Mouse (Mus musculus): ENCODE results near the gene Gm3317. TPM values are rescaled to one million over a fixed set of nuclear protein-coding genes. Genes with fewer than 3 reads are reported as not detected.
"Not testable (repeated sequence)": the region's sequence is repeated elsewhere in the genome, so short reads cannot be mapped to it uniquely, and the experiment has no call there.

Gm3317 gene
- not detected in 2 replicates for polyA plus RNA-seq (2014; fragmentation: Nextera tagmentation; extraction: Ambion mirVana)

GRCm38 (mm10) chr14:5164235-5164634 lies at the start of gene Gm3317:
Gene Gm3317 (plus strand): TSS chr14:5164535.
- ATAC-seq; DNase-seq (ENCODE audit: low spot score); H3K4me1 ChIP-seq (ENCODE audit: control insufficient read depth, insufficient read depth, low read length); H3K27ac ChIP-seq (ENCODE audit: low read depth, low read length); H3K9me3 ChIP-seq (replicated peaks; ENCODE audit: control insufficient read depth, low read length); H3K4me3 ChIP-seq (ENCODE audit: low read depth, low read length); H3K9ac ChIP-seq (ENCODE audit: low read length); H3K36me3 ChIP-seq (ENCODE audit: control insufficient read depth, insufficient read depth, low read length); H3K27me3 ChIP-seq (replicated peaks; ENCODE audit: control insufficient read depth, insufficient read depth, low read length); H3K4me2 ChIP-seq (ENCODE audit: low read length): not testable (repeated sequence)
- WGBS = no CpG with 5 or more reads among the region's 1 CpGs

- ATAC-seq; DNase-seq (ENCODE audit: low spot score): not testable (repeated sequence)
Observed at GRCm38 (mm10) chr14:5131219-5131618, 33.1 kb upstream of the Gm3317 start, which contains the start of gene Gm8279. Gene Gm8279 (plus strand): TSS chr14:5131519.

GRCm38 (mm10) chr14:5185493-5185892 lies 21.2 kb downstream of the Gm3317 start, which contains the start of gene Gm8271:
Gene Gm8271 (plus strand): TSS chr14:5185793.
- H3K36me3 ChIP-seq (ENCODE audit: control insufficient read depth, insufficient read depth, low read length); H3K4me1 ChIP-seq (ENCODE audit: control insufficient read depth, insufficient read depth, low read length); ATAC-seq; H3K27me3 ChIP-seq (replicated peaks; ENCODE audit: control insufficient read depth, insufficient read depth, low read length); H3K4me2 ChIP-seq (ENCODE audit: low read length); DNase-seq (ENCODE audit: low spot score); H3K9me3 ChIP-seq (replicated peaks; ENCODE audit: control insufficient read depth, low read length); H3K27ac ChIP-seq (ENCODE audit: low read depth, low read length); H3K9ac ChIP-seq (ENCODE audit: low read length); H3K4me3 ChIP-seq (ENCODE audit: low read depth, low read length): not testable (repeated sequence)
- no CpG with 5 or more reads among the region's 3 CpGs for WGBS

More at GRCm38 (mm10) chr14:5131219-5131618, 33.1 kb upstream of the Gm3317 start, which contains the start of gene Gm8279:
- 69% methylated on average over 1 of the region's 2 CpGs for WGBS
- not testable (repeated sequence) for H3K4me1 ChIP-seq (ENCODE audit: control insufficient read depth, insufficient read depth, low read length); H3K27me3 ChIP-seq (replicated peaks; ENCODE audit: control insufficient read depth, insufficient read depth, low read length); H3K9ac ChIP-seq (ENCODE audit: low read length); H3K9me3 ChIP-seq (replicated peaks; ENCODE audit: control insufficient read depth, low read length); H3K36me3 ChIP-seq (ENCODE audit: control insufficient read depth, insufficient read depth, low read length); H3K4me3 ChIP-seq (ENCODE audit: low read depth, low read length); H3K27ac ChIP-seq (ENCODE audit: low read depth, low read length); H3K4me2 ChIP-seq (ENCODE audit: low read length)

Other genes starting within 250 kb of the Gm3317 start
- not detected in 2 replicates for gene Gm8297, start 180.6 kb upstream of the Gm3317 start, polyA plus RNA-seq (2014; fragmentation: Nextera tagmentation; extraction: Ambion mirVana)
- not detected in 2 replicates for gene Gm3298, start 148.6 kb upstream of the Gm3317 start, polyA plus RNA-seq (2014; fragmentation: Nextera tagmentation; extraction: Ambion mirVana)
- not detected in 2 replicates for gene 4930555G01Rik, start 113.9 kb upstream of the Gm3317 start, polyA plus RNA-seq (2014; fragmentation: Nextera tagmentation; extraction: Ambion mirVana)
- gene Gm8281, start 93.5 kb upstream of the Gm3317 start, polyA plus RNA-seq (2014; fragmentation: Nextera tagmentation; extraction: Ambion mirVana) = 8.2 and 9.9 TPM in 2 replicates
- gene Gm8279, start 33.0 kb upstream of the Gm3317 start, polyA plus RNA-seq (2014; fragmentation: Nextera tagmentation; extraction: Ambion mirVana) = not detected in 2 replicates
- gene Gm8271, start 21.3 kb downstream of the Gm3317 start, polyA plus RNA-seq (2014; fragmentation: Nextera tagmentation; extraction: Ambion mirVana) = not detected in 2 replicates
- 0.18 TPM in 1 of 2 replicates, not detected in the other for gene Gm3526, start 96.0 kb downstream of the Gm3317 start, polyA plus RNA-seq (2014; fragmentation: Nextera tagmentation; extraction: Ambion mirVana)
- not detected in 2 replicates for gene Gm3542, start 170.4 kb downstream of the Gm3317 start, polyA plus RNA-seq (2014; fragmentation: Nextera tagmentation; extraction: Ambion mirVana)
- gene Gm3500, start 224.5 kb downstream of the Gm3317 start, polyA plus RNA-seq (2014; fragmentation: Nextera tagmentation; extraction: Ambion mirVana) = 0.50 and 0.56 TPM in 2 replicates

All from forebrain, embryonic 14.5 days (tissue).